ENCODE assay signal across 20 mouse cellular contexts in genomic region chr19:24550778-24551177, GRCm38 (mm10).
"Had no signal": no experiment of that assay in that cellular context is flagged by ENCODE, and none has a peak within 500 bp of the region (broad histone marks: within the 10 kb centered on the region; RNA-seq: fewer than 3 reads in every experiment).

No protein-coding gene starts in this region.

- H3K27me3 ChIP-seq: kidney, embryonic 15.5 days; stomach, embryonic 15.5 days had no signal

- H3K27ac ChIP-seq: kidney, embryonic 15.5 days; left cerebral cortex, adult 2 months; limb, embryonic 12.5 days; limb, embryonic 15.5 days; liver, embryonic 14.5 days; macrophage; midbrain, embryonic 12.5 days; midbrain, embryonic 15.5 days; neural tube, embryonic 12.5 days; neural tube, embryonic 15.5 days; stomach, embryonic 15.5 days had no signal

- H3K4me3 ChIP-seq: kidney, embryonic 15.5 days; left cerebral cortex, adult 2 months; limb, embryonic 12.5 days; limb, embryonic 15.5 days; midbrain, embryonic 12.5 days; midbrain, embryonic 15.5 days; neural tube, embryonic 12.5 days; neural tube, embryonic 15.5 days; stomach, embryonic 15.5 days had no signal

- H3K36me3 ChIP-seq: kidney, embryonic 15.5 days; limb, embryonic 12.5 days; limb, embryonic 15.5 days; midbrain, embryonic 12.5 days; midbrain, embryonic 15.5 days; neural tube, embryonic 12.5 days; neural tube, embryonic 15.5 days; stomach, embryonic 15.5 days had no signal

- H3K9me3 ChIP-seq: midbrain, embryonic 15.5 days; neural tube, embryonic 15.5 days; stomach, embryonic 15.5 days had no signal

- H3K9ac ChIP-seq: kidney, embryonic 15.5 days; limb, embryonic 12.5 days; limb, embryonic 15.5 days; liver, embryonic 14.5 days; liver, postnatal 0 days; lung, embryonic 14.5 days; midbrain, embryonic 12.5 days; midbrain, embryonic 15.5 days; neural tube, embryonic 12.5 days; neural tube, embryonic 15.5 days; stomach, embryonic 15.5 days had no signal

- DNase-seq: kidney, postnatal 10 days; kidney, postnatal 36 days; layer of hippocampus, postnatal 36 days; liver, postnatal 0 days; lung, embryonic 14.5 days; right cerebral cortex, adult 18-20 months; right cerebral cortex, postnatal 25 days; spleen, adult 18-20 months; thymus, postnatal 36 days had no signal
